Mouse (Mus musculus): ENCODE results near the gene Ski.

DNA sequence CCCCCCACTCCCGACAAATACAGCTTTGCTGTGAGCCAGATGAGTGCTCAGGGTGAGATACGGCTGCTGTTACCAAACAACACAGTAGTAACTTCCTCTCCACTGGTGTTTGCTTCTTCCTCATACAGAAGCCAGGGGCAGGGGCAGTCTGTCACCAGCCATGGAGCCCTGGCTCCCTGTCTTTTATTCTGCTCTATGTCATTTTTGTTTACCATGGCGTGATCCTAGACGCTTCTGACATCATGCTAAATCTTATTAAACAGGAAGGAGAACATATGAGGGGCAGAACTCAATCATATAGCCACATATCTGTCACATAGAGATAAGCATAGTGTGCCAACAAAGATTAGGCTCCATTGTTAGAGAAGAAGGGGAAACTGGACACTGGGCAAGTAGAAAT is 105.8 kb downstream of the Ski start:
- TF ChIP-seq CTCF (IDR thresholded peaks at IDR 0.05; ENCODE audit: low read depth, low read length) (no peak), POLR2A (IDR thresholded peaks at IDR 0.05; ENCODE audit: borderline replicate concordance, low read depth, low read length) (no peak)

Data from bone marrow macrophage, adult 2 months (primary cell).